Mouse (Mus musculus) megakaryocyte-erythroid progenitor cell, adult 5-6 weeks (primary cell): ENCODE data around the gene Creb5. TPM values are rescaled to one million over a fixed set of nuclear protein-coding genes. Genes with fewer than 3 reads are reported as not detected.

Source experiments
- ATAC-seq: replicated peaks from 2 replicates; pipeline ENCODE4 v1.8.0; 2016; ENCODE audit warnings: mild to moderate bottlenecking, inconsistent platforms; ENCODE audit not compliant: severe bottlenecking, poor library complexity, low FRiP score, low TSS enrichment
- total RNA-seq, 2 experiments: library from RNA; stranded (forward) in 1 of 2; stranded (reverse) in 1 of 2; fragments of 200-1000, 215-1000 nt in 1 of 2; fragments of >200 nt in 1 of 2; fragmentation: Nextera tagmentation in 1 of 2; gene quantifications; 2 replicates each; pipeline ENCODE4 v1.2.3; 2014 to 2017

Creb5 gene
- total RNA-seq, 2 experiments from 2014 or later = not detected

GRCm38 (mm10) chr6:53517371-53517945 is 230.4 kb downstream of the Creb5 start:
- ATAC-seq = no peak

- ATAC-seq = no peak
Observed at GRCm38 (mm10) chr6:53523743-53524497, 236.8 kb downstream of the Creb5 start.

GRCm38 (mm10) chr6:53526460-53526859 is 239.4 kb downstream of the Creb5 start:
- ATAC-seq = no peak

GRCm38 (mm10) chr6:53530742-53531141 is 243.7 kb downstream of the Creb5 start:
- ATAC-seq = no peak

GRCm38 (mm10) chr6:53531461-53531860 is 244.4 kb downstream of the Creb5 start:
- no peak for ATAC-seq

GRCm38 (mm10) chr6:53537530-53537929 is 250.5 kb downstream of the Creb5 start:
- no peak for ATAC-seq

- ATAC-seq = no peak
Observed at GRCm38 (mm10) chr6:53541798-53542197, 254.7 kb downstream of the Creb5 start.

GRCm38 (mm10) chr6:53545483-53545900 is 258.4 kb downstream of the Creb5 start:
- ATAC-seq = no peak

- no peak for ATAC-seq
Observed at GRCm38 (mm10) chr6:53545989-53546388, 258.9 kb downstream of the Creb5 start.

GRCm38 (mm10) chr6:53548236-53548635 is 261.2 kb downstream of the Creb5 start:
- no peak for ATAC-seq

GRCm38 (mm10) chr6:53549409-53549808 is 262.3 kb downstream of the Creb5 start:
- no peak for ATAC-seq

- ATAC-seq = no peak
Observed at GRCm38 (mm10) chr6:53556050-53556449, 269.0 kb downstream of the Creb5 start.

- ATAC-seq = no peak
Observed at GRCm38 (mm10) chr6:53560928-53561327, 273.9 kb downstream of the Creb5 start.

- no peak for ATAC-seq
Observed at GRCm38 (mm10) chr6:53562586-53562985, 275.5 kb downstream of the Creb5 start.

- no peak for ATAC-seq
Observed at GRCm38 (mm10) chr6:53563546-53564185, 276.6 kb downstream of the Creb5 start.

- ATAC-seq = no peak
Observed at GRCm38 (mm10) chr6:53569436-53569835, 282.4 kb downstream of the Creb5 start.

- no peak for ATAC-seq
Observed at GRCm38 (mm10) chr6:53570906-53571305, 283.8 kb downstream of the Creb5 start.

GRCm38 (mm10) chr6:53571571-53572122 is 284.6 kb downstream of the Creb5 start:
- no peak for ATAC-seq

GRCm38 (mm10) chr6:53572456-53572855 is 285.4 kb downstream of the Creb5 start:
- no peak for ATAC-seq

- ATAC-seq = no peak
Observed at GRCm38 (mm10) chr6:53572979-53573710, 286.1 kb downstream of the Creb5 start.
